Mouse (Mus musculus): ENCODE data around the gene Col3a1. TPM values are rescaled to one million over a fixed set of nuclear protein-coding genes. Genes with fewer than 3 reads are reported as not detected.

Gene Col3a1
- polyA plus RNA-seq, 1 experiment from 2014 or later = 310 TPM

GRCm38 (mm10) chr1:45312870-45313269 is 1.5 kb downstream of the Col3a1 start:
- Histone ChIP-seq H3K27me3 (ENCODE audit: control insufficient read depth, insufficient read depth, low read length) (no peaks in the 10 kb centered on the region), H3K36me3 (ENCODE audit: control insufficient read depth, insufficient read depth, low read length) (no peaks in the 10 kb centered on the region), H3K27ac (ENCODE audit: low read depth, low read length) (no peak overlapping the region), H3K9ac (ENCODE audit: low read depth, low read length) (no peak overlapping the region), H3K4me2 (replicated peaks; ENCODE audit: low read depth, low read length) (no peak overlapping the region), H3K4me3 (ENCODE audit: low read depth, low read length) (no peak overlapping the region), H3K9me3 (ENCODE audit: control insufficient read depth, low read length) (no peaks in the 10 kb centered on the region), H3K4me1 (replicated peaks; ENCODE audit: control insufficient read depth, insufficient read depth, low read length) (no peaks in the 10 kb centered on the region)
- DNase-seq (ENCODE audit: low spot score) (peak; percentile 35), ATAC-seq (ENCODE audit: low FRiP score) (no peak)

DNA sequence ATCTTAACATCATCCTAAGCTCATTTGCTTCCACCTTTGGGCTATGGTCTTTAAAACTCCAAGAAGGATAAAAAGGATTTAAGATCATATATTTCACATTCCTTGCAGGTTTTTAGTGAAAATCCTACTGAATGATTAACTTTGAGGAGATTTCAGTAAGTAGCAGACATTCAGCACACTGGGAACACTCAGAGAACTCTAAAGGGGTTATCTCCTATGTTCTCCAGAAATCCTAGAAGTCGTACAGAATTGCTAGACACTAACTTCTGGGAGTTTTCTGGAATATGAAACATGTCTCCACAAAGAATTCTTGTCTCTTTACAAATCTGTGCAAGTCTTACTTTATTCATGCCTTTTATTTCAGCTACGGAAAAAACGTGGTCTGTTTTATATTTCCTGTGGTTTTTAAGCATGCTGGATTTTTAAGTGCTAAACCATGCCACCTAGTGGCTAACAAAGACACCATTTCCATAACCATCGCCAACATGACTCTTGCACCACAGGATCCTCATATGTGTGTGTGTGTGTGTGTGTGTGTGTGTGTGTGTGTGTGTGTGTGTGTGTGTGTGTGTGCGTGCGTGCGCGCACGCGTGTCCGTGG is 2.5 kb downstream of the Col3a1 start:
- H3K27me3 ChIP-seq (ENCODE audit: control insufficient read depth, insufficient read depth, low read length) = no peaks in the 10 kb centered on the region
- H3K27ac ChIP-seq (ENCODE audit: low read depth, low read length) = no peak overlapping the region
- DNase-seq (ENCODE audit: low spot score) (peak; percentile 55), ATAC-seq (ENCODE audit: low FRiP score) (peak; percentile 75)
- WGBS = 13% methylated on average over 4 of the region's 11 CpGs
- H3K4me1 ChIP-seq (replicated peaks; ENCODE audit: control insufficient read depth, insufficient read depth, low read length) = no peaks in the 10 kb centered on the region
- no peaks in the 10 kb centered on the region for H3K36me3 ChIP-seq (ENCODE audit: control insufficient read depth, insufficient read depth, low read length)
- no peak overlapping the region for H3K9ac ChIP-seq (ENCODE audit: low read depth, low read length)
- no peak overlapping the region for H3K4me3 ChIP-seq (ENCODE audit: low read depth, low read length)
- no peak overlapping the region for H3K4me2 ChIP-seq (replicated peaks; ENCODE audit: low read depth, low read length)
- no peaks in the 10 kb centered on the region for H3K9me3 ChIP-seq (ENCODE audit: control insufficient read depth, low read length)

GRCm38 (mm10) chr1:45315767-45316528 is 4.6 kb downstream of the Col3a1 start:
- ATAC-seq (ENCODE audit: low FRiP score) = no peak
- Histone ChIP-seq H3K27ac (ENCODE audit: low read depth, low read length) (no peak overlapping the region), H3K27me3 (ENCODE audit: control insufficient read depth, insufficient read depth, low read length) (no peaks in the 10 kb centered on the region), H3K4me1 (replicated peaks; ENCODE audit: control insufficient read depth, insufficient read depth, low read length) (no peaks in the 10 kb centered on the region), H3K4me2 (replicated peaks; ENCODE audit: low read depth, low read length) (no peak overlapping the region), H3K9ac (ENCODE audit: low read depth, low read length) (no peak overlapping the region), H3K9me3 (ENCODE audit: control insufficient read depth, low read length) (no peaks in the 10 kb centered on the region), H3K4me3 (ENCODE audit: low read depth, low read length) (no peak overlapping the region), H3K36me3 (ENCODE audit: control insufficient read depth, insufficient read depth, low read length) (no peaks in the 10 kb centered on the region)
- DNase-seq (ENCODE audit: low spot score) = no peak
- WGBS = 59% methylated on average over 7 of the region's 7 CpGs

GRCm38 (mm10) chr1:45318241-45318640 is 6.9 kb downstream of the Col3a1 start:
- no peak overlapping the region for H3K4me3 ChIP-seq (ENCODE audit: low read depth, low read length)
- H3K9me3 ChIP-seq (ENCODE audit: control insufficient read depth, low read length) = no peaks in the 10 kb centered on the region
- DNase-seq (ENCODE audit: low spot score) (no peak), ATAC-seq (ENCODE audit: low FRiP score) (no peak)
- no peak overlapping the region for H3K27ac ChIP-seq (ENCODE audit: low read depth, low read length)
- H3K36me3 ChIP-seq (ENCODE audit: control insufficient read depth, insufficient read depth, low read length) = no peaks in the 10 kb centered on the region
- 83% methylated on average over 1 of the region's 1 CpGs for WGBS
- H3K4me1 ChIP-seq (replicated peaks; ENCODE audit: control insufficient read depth, insufficient read depth, low read length) = no peaks in the 10 kb centered on the region
- no peak overlapping the region for H3K9ac ChIP-seq (ENCODE audit: low read depth, low read length)
- H3K27me3 ChIP-seq (ENCODE audit: control insufficient read depth, insufficient read depth, low read length) = no peaks in the 10 kb centered on the region
- no peak overlapping the region for H3K4me2 ChIP-seq (replicated peaks; ENCODE audit: low read depth, low read length)

DNA sequence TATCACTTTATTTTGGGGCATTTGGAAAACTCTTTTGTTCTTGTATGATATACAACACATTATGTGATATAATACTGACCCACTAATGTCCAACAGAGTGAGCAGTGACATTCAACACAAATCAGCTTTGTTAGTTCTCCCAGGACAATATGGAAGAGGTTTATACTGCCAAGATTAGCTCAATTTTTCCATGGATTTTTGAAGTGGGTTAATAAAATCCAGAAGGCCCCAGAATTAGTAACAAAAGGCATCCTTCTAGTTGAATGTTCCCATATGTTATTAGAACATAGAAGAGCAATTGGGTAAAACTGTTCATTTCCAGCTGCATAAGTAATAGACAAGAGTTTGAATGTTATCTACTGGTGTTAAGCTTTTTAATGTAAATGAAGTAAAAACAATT is 9.5 kb downstream of the Col3a1 start:
- no peaks in the 10 kb centered on the region for H3K4me1 ChIP-seq (replicated peaks; ENCODE audit: control insufficient read depth, insufficient read depth, low read length)
- no peak overlapping the region for H3K4me2 ChIP-seq (replicated peaks; ENCODE audit: low read depth, low read length)
- H3K4me3 ChIP-seq (ENCODE audit: low read depth, low read length) = no peak overlapping the region
- no peaks in the 10 kb centered on the region for H3K36me3 ChIP-seq (ENCODE audit: control insufficient read depth, insufficient read depth, low read length)
- DNase-seq (ENCODE audit: low spot score) (no peak), ATAC-seq (ENCODE audit: low FRiP score) (no peak)
- no peaks in the 10 kb centered on the region for H3K27me3 ChIP-seq (ENCODE audit: control insufficient read depth, insufficient read depth, low read length)
- no peak overlapping the region for H3K27ac ChIP-seq (ENCODE audit: low read depth, low read length)
- H3K9ac ChIP-seq (ENCODE audit: low read depth, low read length) = no peak overlapping the region
- H3K9me3 ChIP-seq (ENCODE audit: control insufficient read depth, low read length) = no peaks in the 10 kb centered on the region

DNA sequence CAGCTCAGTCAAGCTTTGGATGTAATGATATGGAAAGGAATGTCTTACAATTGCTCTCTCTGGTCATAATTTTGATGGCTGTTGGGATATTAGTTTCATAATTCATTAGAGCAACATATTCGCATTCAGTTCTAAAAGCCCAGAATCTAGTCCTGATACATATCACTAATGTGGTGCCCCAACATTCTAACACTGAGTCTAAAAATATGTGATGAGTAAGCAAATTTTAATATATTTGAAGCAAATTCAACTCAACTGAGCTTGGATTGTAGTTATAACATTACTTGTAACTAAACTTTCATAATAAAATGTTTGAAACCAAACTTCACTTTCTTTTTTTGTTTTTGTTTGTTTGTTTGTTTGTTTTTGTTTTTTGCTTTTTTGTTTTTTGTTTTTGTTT is 17.8 kb downstream of the Col3a1 start:
- Histone ChIP-seq H3K27ac (ENCODE audit: low read depth, low read length) (no peak overlapping the region), H3K4me2 (replicated peaks; ENCODE audit: low read depth, low read length) (no peak overlapping the region), H3K9ac (ENCODE audit: low read depth, low read length) (no peak overlapping the region), H3K4me1 (replicated peaks; ENCODE audit: control insufficient read depth, insufficient read depth, low read length) (no peaks in the 10 kb centered on the region), H3K4me3 (ENCODE audit: low read depth, low read length) (no peak overlapping the region), H3K36me3 (ENCODE audit: control insufficient read depth, insufficient read depth, low read length) (no peaks in the 10 kb centered on the region), H3K9me3 (ENCODE audit: control insufficient read depth, low read length) (no peaks in the 10 kb centered on the region), H3K27me3 (ENCODE audit: control insufficient read depth, insufficient read depth, low read length) (no peaks in the 10 kb centered on the region)
- WGBS = 94% methylated on average over 1 of the region's 1 CpGs
- ATAC-seq (ENCODE audit: low FRiP score) (no peak), DNase-seq (ENCODE audit: low spot score) (no peak)

- WGBS = 60% methylated on average over 4 of the region's 4 CpGs
- no peak overlapping the region for H3K27ac ChIP-seq (ENCODE audit: low read depth, low read length)
- no peaks in the 10 kb centered on the region for H3K27me3 ChIP-seq (ENCODE audit: control insufficient read depth, insufficient read depth, low read length)
- no peaks in the 10 kb centered on the region for H3K36me3 ChIP-seq (ENCODE audit: control insufficient read depth, insufficient read depth, low read length)
- DNase-seq (ENCODE audit: low spot score) = no peak
- no peak for ATAC-seq (ENCODE audit: low FRiP score)
- no peak overlapping the region for H3K4me3 ChIP-seq (ENCODE audit: low read depth, low read length)
- H3K9ac ChIP-seq (ENCODE audit: low read depth, low read length) = no peak overlapping the region
- H3K9me3 ChIP-seq (ENCODE audit: control insufficient read depth, low read length) = no peaks in the 10 kb centered on the region
- no peaks in the 10 kb centered on the region for H3K4me1 ChIP-seq (replicated peaks; ENCODE audit: control insufficient read depth, insufficient read depth, low read length)
- H3K4me2 ChIP-seq (replicated peaks; ENCODE audit: low read depth, low read length) = no peak overlapping the region
These were observed 44.6 kb downstream of the Col3a1 start for GRCm38 (mm10) chr1:45355944-45356343.

DNA sequence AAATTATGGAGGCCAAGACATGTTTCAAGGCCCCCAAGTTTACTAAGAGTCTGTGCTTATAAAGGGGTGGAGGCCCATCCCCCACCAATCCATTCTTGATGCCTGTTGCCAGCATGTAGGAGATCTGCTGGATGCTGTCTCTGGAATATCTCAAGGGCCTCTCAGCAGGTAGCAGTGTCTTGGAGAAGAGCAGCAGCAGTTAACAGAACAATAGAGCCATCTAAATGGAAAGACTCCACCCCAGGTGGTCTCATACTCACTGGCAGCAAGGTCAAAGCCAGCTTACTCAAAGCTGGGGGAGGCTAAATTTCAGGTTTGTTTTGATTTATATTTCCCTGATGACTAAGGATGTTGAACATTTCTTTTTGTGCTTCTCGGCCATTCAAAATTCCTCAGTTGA is 46.7 kb downstream of the Col3a1 start:
- no peaks in the 10 kb centered on the region for H3K9me3 ChIP-seq (ENCODE audit: control insufficient read depth, low read length)
- DNase-seq (ENCODE audit: low spot score) (no peak), ATAC-seq (ENCODE audit: low FRiP score) (no peak)
- 72% methylated on average over 1 of the region's 1 CpGs for WGBS
- no peak overlapping the region for H3K4me2 ChIP-seq (replicated peaks; ENCODE audit: low read depth, low read length)
- H3K4me3 ChIP-seq (ENCODE audit: low read depth, low read length) = no peak overlapping the region
- H3K27ac ChIP-seq (ENCODE audit: low read depth, low read length) = no peak overlapping the region
- H3K4me1 ChIP-seq (replicated peaks; ENCODE audit: control insufficient read depth, insufficient read depth, low read length) = no peaks in the 10 kb centered on the region
- no peak overlapping the region for H3K9ac ChIP-seq (ENCODE audit: low read depth, low read length)
- no peaks in the 10 kb centered on the region for H3K36me3 ChIP-seq (ENCODE audit: control insufficient read depth, insufficient read depth, low read length)
- H3K27me3 ChIP-seq (ENCODE audit: control insufficient read depth, insufficient read depth, low read length) = no peaks in the 10 kb centered on the region

- H3K36me3 ChIP-seq (ENCODE audit: control insufficient read depth, insufficient read depth, low read length) = no peaks in the 10 kb centered on the region
- H3K4me3 ChIP-seq (ENCODE audit: low read depth, low read length) = no peak overlapping the region
- no peaks in the 10 kb centered on the region for H3K27me3 ChIP-seq (ENCODE audit: control insufficient read depth, insufficient read depth, low read length)
- WGBS = 76% methylated on average over 2 of the region's 2 CpGs
- ATAC-seq (ENCODE audit: low FRiP score) (no peak), DNase-seq (ENCODE audit: low spot score) (no peak)
- H3K4me2 ChIP-seq (replicated peaks; ENCODE audit: low read depth, low read length) = no peak overlapping the region
- no peaks in the 10 kb centered on the region for H3K9me3 ChIP-seq (ENCODE audit: control insufficient read depth, low read length)
- H3K4me1 ChIP-seq (replicated peaks; ENCODE audit: control insufficient read depth, insufficient read depth, low read length) = no peaks in the 10 kb centered on the region
- no peak overlapping the region for H3K27ac ChIP-seq (ENCODE audit: low read depth, low read length)
- H3K9ac ChIP-seq (ENCODE audit: low read depth, low read length) = no peak overlapping the region
These were observed 47.8 kb downstream of the Col3a1 start for GRCm38 (mm10) chr1:45359147-45359546.

Measured in hindbrain, embryonic 11.5 days (tissue).